Comparison of ENCODE assay signal across 23 mouse cellular contexts in the genomic region with DNA sequence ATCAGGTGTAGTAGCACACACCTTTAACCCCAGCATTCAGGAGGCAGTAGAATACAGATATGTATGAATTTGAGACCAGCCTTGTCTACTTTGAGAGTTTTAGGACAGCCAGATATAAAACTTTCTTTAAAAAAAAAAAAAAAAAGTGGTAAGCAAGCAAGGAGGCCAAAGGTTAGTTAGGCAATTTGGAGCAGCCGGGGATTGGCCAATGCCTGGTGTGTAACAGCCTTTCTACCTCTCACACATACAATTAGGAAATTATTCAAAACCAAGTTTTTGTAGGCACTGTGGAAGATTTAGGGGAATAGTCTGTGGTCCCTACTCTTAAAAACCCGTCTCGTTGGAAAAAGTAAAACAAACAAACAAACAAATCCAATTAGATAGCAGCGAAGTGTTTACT. TPM values are rescaled to one million over a fixed set of nuclear protein-coding genes. Genes with fewer than 3 reads are reported as not detected.
DNase-seq lines count a peak whose midpoint lies in the region; ATAC-seq and TF ChIP-seq lines count a peak whose summit lies in the region.
"Had no signal": no experiment of that assay in that cellular context is flagged by ENCODE, and none has a peak within 500 bp of the region (broad histone marks: within the 10 kb centered on the region; RNA-seq: fewer than 3 reads in every experiment).

No protein-coding gene starts in this region.

- no peak for ATAC-seq in liver, embryonic 11.5 days (replicated peaks; ENCODE audit: low FRiP score)
- ATAC-seq in lung, embryonic 16.5 days (ENCODE audit: low read depth) = peak; percentile 29; the same call in 1 of the 2 replicates
- ATAC-seq: activated CD4-positive, CD25-positive, alpha-beta regulatory T cell, adult 4 months; forebrain, embryonic 14.5 days; intestine, postnatal 0 days had no signal

- WGBS in liver, adult 2 months = 30% methylated on average over 4 of the region's 4 CpGs
- 80% methylated on average over 4 of the region's 4 CpGs for WGBS in liver, embryonic 11.5 days
- 59% methylated on average over 4 of the region's 4 CpGs for WGBS in lung, embryonic 16.5 days

- TF ChIP-seq POLR2A in liver, adult 2 months (IDR thresholded peaks at IDR 0.05; ENCODE audit: extremely low read depth, insufficient read depth, low read length) = no peak
- TF ChIP-seq POLR2A in embryonic fibroblast, embryonic 13.5 days (IDR thresholded peaks at IDR 0.05; ENCODE audit: low read depth, low read length) = no peak

- no peak for TF ChIP-seq CTCF in liver, adult 2 months (IDR thresholded peaks at IDR 0.05; ENCODE audit: low read depth, low read length)
- TF ChIP-seq CTCF in embryonic fibroblast, embryonic 13.5 days (IDR thresholded peaks at IDR 0.05; ENCODE audit: borderline replicate concordance, insufficient read depth, low read length) = no peak

- no peaks in the 10 kb centered on the region for H3K79me2 ChIP-seq in liver, adult 2 months (ENCODE audit: control insufficient read depth, insufficient read depth, low read length)

- peaks cover 23% of the 10 kb centered on the region for H3K4me1 ChIP-seq in liver, adult 2 months (ENCODE audit: control insufficient read depth, insufficient read depth, low read length)
- H3K4me1 ChIP-seq in liver, embryonic 11.5 days (replicated peaks; ENCODE audit: control insufficient read depth, insufficient read depth, low read length) = no peaks in the 10 kb centered on the region
- H3K4me1 ChIP-seq in embryonic fibroblast, embryonic 13.5 days (ENCODE audit: control insufficient read depth, insufficient read depth, low read length) = peaks cover 5% of the 10 kb centered on the region; the same call in 1 of the 2 replicates
- peaks cover 11% of the 10 kb centered on the region for H3K4me1 ChIP-seq in lung, embryonic 16.5 days (replicated peaks; ENCODE audit: control insufficient read depth, insufficient read depth, low read length)
- H3K4me1 ChIP-seq: embryonic facial prominence, embryonic 13.5 days had no signal

- DNase-seq in liver, adult 2 months (ENCODE audit: extremely low read depth, low read depth, low spot score) = peak; percentile 87
- no peak for DNase-seq in liver, embryonic 11.5 days (ENCODE audit: low spot score)
- peak; percentile 20 to 39 for DNase-seq in lung, postnatal 4 days
- no peak for DNase-seq in spleen, postnatal 10 days (ENCODE audit: low spot score in 2 of 2)
- no peak for DNase-seq in right cerebral cortex, postnatal 36 days (ENCODE audit: low spot score in 2 of 2)
- DNase-seq: cerebellum, adult 2 months; cerebellum, postnatal 36 days; embryo, embryonic 11 days; liver had no signal

- H3K36me3 ChIP-seq in liver, adult 2 months (ENCODE audit: control insufficient read depth, insufficient read depth, low read length) = no peaks in the 10 kb centered on the region
- H3K36me3 ChIP-seq in liver, embryonic 11.5 days (ENCODE audit: control insufficient read depth, insufficient read depth, low read length) = no peaks in the 10 kb centered on the region
- no peaks in the 10 kb centered on the region for H3K36me3 ChIP-seq in lung, embryonic 16.5 days (ENCODE audit: control insufficient read depth, insufficient read depth, low read length)
- H3K36me3 ChIP-seq: embryonic facial prominence, embryonic 13.5 days; heart, embryonic 13.5 days had no signal

- no peaks in the 10 kb centered on the region for H3K27me3 ChIP-seq in liver, adult 2 months (ENCODE audit: control insufficient read depth, insufficient read depth, low read length)
- no peaks in the 10 kb centered on the region for H3K27me3 ChIP-seq in liver, embryonic 11.5 days (replicated peaks; ENCODE audit: control insufficient read depth, insufficient read depth, low read length)
- no peaks in the 10 kb centered on the region for H3K27me3 ChIP-seq in lung, embryonic 16.5 days (ENCODE audit: control insufficient read depth, insufficient read depth, low read depth, low read length)
- H3K27me3 ChIP-seq: embryonic facial prominence, embryonic 13.5 days; heart, embryonic 13.5 days had no signal

- no peak overlapping the region for H3K4me2 ChIP-seq in liver, embryonic 11.5 days
- H3K4me2 ChIP-seq in lung, embryonic 16.5 days (ENCODE audit: low read depth, low read length) = no peak overlapping the region
- H3K4me2 ChIP-seq: embryonic facial prominence, embryonic 13.5 days; heart, embryonic 13.5 days; midbrain, embryonic 11.5 days had no signal

- peak overlapping the region; percentile 82 for H3K27ac ChIP-seq in liver, adult 2 months (replicated peaks; ENCODE audit: insufficient read depth, low read depth, low read length)
- H3K27ac ChIP-seq in liver, embryonic 11.5 days (ENCODE audit: low read depth, low read length) = no peak overlapping the region
- H3K27ac ChIP-seq in embryonic fibroblast, embryonic 13.5 days (ENCODE audit: insufficient read depth, low read length) = 0 out of 2 replicates have a peak overlapping the region, but pooled peaks have one; percentile 50
- peak overlapping the region; percentile 79 for H3K27ac ChIP-seq in lung, embryonic 16.5 days (ENCODE audit: low read length)
- H3K27ac ChIP-seq: embryonic facial prominence, embryonic 13.5 days; heart, embryonic 13.5 days had no signal

- H3K9me3 ChIP-seq in liver, embryonic 11.5 days (ENCODE audit: control insufficient read depth, low read length) = no peaks in the 10 kb centered on the region
- H3K9me3 ChIP-seq in lung, embryonic 16.5 days (ENCODE audit: control insufficient read depth, low read length) = no peaks in the 10 kb centered on the region
- H3K9me3 ChIP-seq: embryonic facial prominence, embryonic 13.5 days; heart, embryonic 13.5 days had no signal

- H3K9ac ChIP-seq in liver, adult 2 months (ENCODE audit: low read depth, low read length) = no peak overlapping the region; the same call in 1 of the 2 replicates
- no peak overlapping the region for H3K9ac ChIP-seq in liver, embryonic 11.5 days (ENCODE audit: low read depth, low read length)
- no peak overlapping the region for H3K9ac ChIP-seq in lung, embryonic 16.5 days (ENCODE audit: low read length)
- H3K9ac ChIP-seq: embryonic facial prominence, embryonic 13.5 days; heart, embryonic 13.5 days had no signal

- no peak overlapping the region for H3K4me3 ChIP-seq in liver, adult 2 months (ENCODE audit: insufficient read depth, low read depth, low read length)
- H3K4me3 ChIP-seq in liver, embryonic 11.5 days (ENCODE audit: low read depth, low read length) = no peak overlapping the region
- no peak overlapping the region for H3K4me3 ChIP-seq in embryonic fibroblast, embryonic 13.5 days (ENCODE audit: insufficient read depth, low read length)
- no peak overlapping the region for H3K4me3 ChIP-seq in lung, embryonic 16.5 days (ENCODE audit: low read length)
- H3K4me3 ChIP-seq: embryonic facial prominence, embryonic 13.5 days; heart, embryonic 13.5 days had no signal

RNA-seq across cellular contexts. Expression of gene Cxcl9, which starts 5.3 kb away (rescaled TPM):
- total RNA-seq in liver, adult 2 months (2014; rRNA removed) = 5.3 and 11.9 TPM in 2 replicates
- 28.2 and 28.8 TPM in 2 replicates for polyA plus RNA-seq in liver, adult 2 months (2012; rRNA removed)
- not detected in 2 replicates for polyA plus RNA-seq in liver, embryonic 11.5 days (2014; fragmentation: Nextera tagmentation; extraction: Ambion mirVana)
- polyA plus RNA-seq in embryonic fibroblast, embryonic 13.5 days (2011; ENCODE audit: insufficient read length, low read depth, missing spikeins) = 0.17 and 0.23 TPM in 2 replicates
- not detected in 2 replicates for polyA plus RNA-seq in lung, embryonic 16.5 days (2015; fragmentation: Nextera tagmentation; extraction: Ambion mirVana)
- total RNA-seq: layer of hippocampus, adult 18-20 months; layer of hippocampus, postnatal 14 days; left cerebral cortex, postnatal 4 days; midbrain, postnatal 0 days had no signal
- polyA plus RNA-seq: cerebellum, adult 2 months; embryonic facial prominence, embryonic 13.5 days; forebrain, embryonic 14.5 days; heart, embryonic 13.5 days; hindbrain, embryonic 11.5 days; midbrain, embryonic 11.5 days; midbrain, postnatal 0 days had no signal

RNA-seq across cellular contexts. Expression of gene Art3, which starts 9.0 kb away (rescaled TPM):
- total RNA-seq in liver, adult 2 months (2014; rRNA removed) = 8.5 and 8.6 TPM in 2 replicates
- polyA plus RNA-seq in liver, adult 2 months (2012; rRNA removed) = 1.7 and 1.8 TPM in 2 replicates
- polyA plus RNA-seq in liver, embryonic 11.5 days (2014; fragmentation: Nextera tagmentation; extraction: Ambion mirVana) = 1.1 and 1.8 TPM in 2 replicates
- not detected in 2 replicates for polyA plus RNA-seq in embryonic fibroblast, embryonic 13.5 days (2011; ENCODE audit: insufficient read length, low read depth, missing spikeins)
- 9.3 and 12.6 TPM in 2 replicates for polyA plus RNA-seq in lung, embryonic 16.5 days (2015; fragmentation: Nextera tagmentation; extraction: Ambion mirVana)
- total RNA-seq: neutrophil, adult 5-6 weeks had no signal

RNA-seq across cellular contexts. Expression of gene Sdad1, which starts 12.3 kb away (rescaled TPM):
- total RNA-seq in liver, adult 2 months (2014; rRNA removed) = 5.6 and 5.7 TPM in 2 replicates
- 3.8 and 6.3 TPM in 2 replicates for polyA plus RNA-seq in liver, adult 2 months (2012; rRNA removed)
- 48.7 and 52.9 TPM in 2 replicates for polyA plus RNA-seq in liver, embryonic 11.5 days (2014; fragmentation: Nextera tagmentation; extraction: Ambion mirVana)
- 30.0 and 31.7 TPM in 2 replicates for polyA plus RNA-seq in embryonic fibroblast, embryonic 13.5 days (2011; ENCODE audit: insufficient read length, low read depth, missing spikeins)
- polyA plus RNA-seq in lung, embryonic 16.5 days (2015; fragmentation: Nextera tagmentation; extraction: Ambion mirVana) = 24.7 and 30.8 TPM in 2 replicates

RNA-seq across cellular contexts. Expression of gene Cxcl10, which starts 26.1 kb away (rescaled TPM):
- total RNA-seq in liver, adult 2 months (2014; rRNA removed) = 1.5 and 2.8 TPM in 2 replicates
- polyA plus RNA-seq in liver, adult 2 months (2012; rRNA removed) = 6.7 and 13.2 TPM in 2 replicates
- 6.0 and 6.5 TPM in 2 replicates for polyA plus RNA-seq in liver, embryonic 11.5 days (2014; fragmentation: Nextera tagmentation; extraction: Ambion mirVana)
- 6.1 and 7.7 TPM in 2 replicates for polyA plus RNA-seq in embryonic fibroblast, embryonic 13.5 days (2011; ENCODE audit: insufficient read length, low read depth, missing spikeins)
- polyA plus RNA-seq in lung, embryonic 16.5 days (2015; fragmentation: Nextera tagmentation; extraction: Ambion mirVana) = 0.57 and 2.7 TPM in 2 replicates
- total RNA-seq: layer of hippocampus, adult 18-20 months; layer of hippocampus, postnatal 14 days; left cerebral cortex, postnatal 4 days; midbrain, postnatal 0 days had no signal

RNA-seq across cellular contexts. Expression of gene Naaa, which starts 44.6 kb away (rescaled TPM):
- total RNA-seq in liver, adult 2 months (2014; rRNA removed) = 4.4 and 5.0 TPM in 2 replicates
- polyA plus RNA-seq in liver, adult 2 months (2012; rRNA removed) = 4.8 and 5.2 TPM in 2 replicates
- polyA plus RNA-seq in liver, embryonic 11.5 days (2014; fragmentation: Nextera tagmentation; extraction: Ambion mirVana) = 4.7 and 6.0 TPM in 2 replicates
- polyA plus RNA-seq in embryonic fibroblast, embryonic 13.5 days (2011; ENCODE audit: insufficient read length, low read depth, missing spikeins) = 20.4 and 25.8 TPM in 2 replicates
- 12.9 and 15.6 TPM in 2 replicates for polyA plus RNA-seq in lung, embryonic 16.5 days (2015; fragmentation: Nextera tagmentation; extraction: Ambion mirVana)

Comparison
In these comparisons a context has a peak if more than half of its experiments do, and no peak if none do; other contexts are left out.
1. DNase-seq: peak in liver, adult 2 months (single experiment) and lung, postnatal 4 days (2 of 2); none in liver, embryonic 11.5 days (single experiment), spleen, postnatal 10 days (0 of 2) and right cerebral cortex, postnatal 36 days (0 of 2).
2. RNA of gene Cxcl9, which starts 5.3 kb away (polyA plus RNA-seq): 28.2 to 28.8 TPM in liver, adult 2 months; 0.17 to 0.23 TPM in embryonic fibroblast, embryonic 13.5 days, not detected in liver, embryonic 11.5 days and not detected in lung, embryonic 16.5 days; every median in the first group is over 10 times any median in the second.